Mouse (Mus musculus) forebrain, postnatal 0 days (tissue): Measurements from ENCODE around the gene Hoxc5. TPM values are rescaled to one million over a fixed set of nuclear protein-coding genes. Genes with fewer than 3 reads are reported as not detected.
A peak's percentile ranks its signal among the peaks of the same experiment; 100 is the strongest.

Experiments used
- ATAC-seq: fragments of 200-750 bp; cut with Nextera tagmentation; 2 replicates; pipeline ENCODE4 v1.8.0; 2017; ENCODE audit warnings: mild to moderate bottlenecking, moderate library complexity
- DNase-seq: peaks from one replicate; pipeline ENCODE4 v3.0.0-alpha.2; 2015
- H3K27ac ChIP-seq: fragments of 300-500 bp; sonication (generic); 2 replicates; pipeline ENCODE4 v1.5.1; 2014; ENCODE audit warnings: low read depth, mild to moderate bottlenecking, antibody characterized with exemption, low read length, moderate library complexity, mixed read lengths
- H3K27me3 ChIP-seq: fragments of 300-500 bp; sonication (generic); 2 replicates; pipeline ENCODE4 v1.6.1; 2014; ENCODE audit warnings: mild to moderate bottlenecking, low read length, mixed read lengths; ENCODE audit not compliant: insufficient read depth
- H3K36me3 ChIP-seq: fragments of 300-500 bp; sonication (generic); 2 replicates; pipeline ENCODE4 v1.6.1; 2014; ENCODE audit warnings: mild to moderate bottlenecking, moderate library complexity; ENCODE audit not compliant: insufficient read depth
- H3K4me1 ChIP-seq: fragments of 300-500 bp; sonication (generic); 2 replicates; pipeline ENCODE4 v1.6.1; 2014; ENCODE audit warnings: antibody characterized with exemption; ENCODE audit not compliant: insufficient read depth
- H3K4me2 ChIP-seq: fragments of 300-500 bp; sonication (generic); 2 replicates; pipeline ENCODE4 v1.6.1; 2014; ENCODE audit warnings: low read depth, mild to moderate bottlenecking, moderate library complexity
- H3K4me3 ChIP-seq: fragments of 300-500 bp; sonication (generic); 2 replicates; pipeline ENCODE4 v1.5.1; 2014; ENCODE audit warnings: low read depth, low read length, mixed read lengths
- H3K9ac ChIP-seq: fragments of 300-500 bp; sonication (generic); 2 replicates; pipeline ENCODE4 v1.6.1; 2014; ENCODE audit warnings: mild to moderate bottlenecking
- H3K9me3 ChIP-seq: fragments of 300-500 bp; sonication (generic); 2 replicates; pipeline ENCODE4 v1.6.1; 2016; ENCODE audit warnings: low read length
- CTCF ChIP-seq: sonication (generic); IDR thresholded peaks from 2 replicates; pipeline ENCODE4 v1.5.1; 2016; ENCODE audit warnings: antibody characterized with exemption, control low read depth, low read depth
- WGBS: fragments of 180-500 bp; shearing (Covaris S2); extraction: QIAGEN DNeasy Blood & Tissue Kit; methylation state at CpG from one replicate; pipeline ENCODE4 v1.1.7; 2014; 5-methylcytosine and 5-hydroxymethylcytosine counted together
- polyA plus RNA-seq: library from polyadenylated mRNA; unstranded; fragments of >200 nt; fragmentation: Nextera tagmentation; extraction: Ambion mirVana; gene quantifications from 2 replicates; pipeline ENCODE4 v1.2.1, GENCODE M21; 2015
- total RNA-seq: library from RNA; depleted of rRNA; stranded (reverse); fragments of >200 nt; gene quantifications from 2 replicates; pipeline ENCODE4 v1.2.3, GENCODE M21; 2014

The Hoxc5 gene
- total and polyA plus RNA-seq, 2 experiments from 2014 or later = not detected

DNA sequence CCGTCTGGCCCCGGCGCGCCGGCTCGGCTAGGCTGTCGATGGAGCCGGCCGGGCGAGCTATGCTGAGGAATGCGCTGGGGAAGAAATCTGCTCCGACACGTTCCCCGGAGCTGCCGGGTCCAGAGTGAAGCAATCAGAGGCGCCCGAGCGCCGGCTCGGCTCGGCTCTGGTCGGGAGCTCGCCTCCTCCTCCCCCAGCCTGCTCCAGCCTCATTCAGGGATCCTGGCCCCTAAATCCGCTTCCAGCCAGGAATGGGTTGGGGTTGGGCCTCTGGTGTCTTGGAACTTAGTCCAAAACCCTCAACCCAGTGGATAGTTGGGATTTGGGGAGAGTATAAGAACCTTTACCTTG lies 45.3 kb upstream of the Hoxc5 start:
- 1% methylated on average over 23 of the region's 24 CpGs for WGBS
- H3K4me3 ChIP-seq = no peak overlapping the region
- H3K9ac ChIP-seq = no peak overlapping the region
- ATAC-seq (peak; percentile 40; the same call in 1 of the 2 replicates), DNase-seq (no peak)
- no peaks in the 10 kb centered on the region for H3K36me3 ChIP-seq
- H3K4me2 ChIP-seq = no peak overlapping the region
- no peak overlapping the region for H3K27ac ChIP-seq
- no peak for TF ChIP-seq CTCF
- no peaks in the 10 kb centered on the region for H3K4me1 ChIP-seq
- no peaks in the 10 kb centered on the region for H3K9me3 ChIP-seq
- peaks cover 98% of the 10 kb centered on the region for H3K27me3 ChIP-seq

DNA sequence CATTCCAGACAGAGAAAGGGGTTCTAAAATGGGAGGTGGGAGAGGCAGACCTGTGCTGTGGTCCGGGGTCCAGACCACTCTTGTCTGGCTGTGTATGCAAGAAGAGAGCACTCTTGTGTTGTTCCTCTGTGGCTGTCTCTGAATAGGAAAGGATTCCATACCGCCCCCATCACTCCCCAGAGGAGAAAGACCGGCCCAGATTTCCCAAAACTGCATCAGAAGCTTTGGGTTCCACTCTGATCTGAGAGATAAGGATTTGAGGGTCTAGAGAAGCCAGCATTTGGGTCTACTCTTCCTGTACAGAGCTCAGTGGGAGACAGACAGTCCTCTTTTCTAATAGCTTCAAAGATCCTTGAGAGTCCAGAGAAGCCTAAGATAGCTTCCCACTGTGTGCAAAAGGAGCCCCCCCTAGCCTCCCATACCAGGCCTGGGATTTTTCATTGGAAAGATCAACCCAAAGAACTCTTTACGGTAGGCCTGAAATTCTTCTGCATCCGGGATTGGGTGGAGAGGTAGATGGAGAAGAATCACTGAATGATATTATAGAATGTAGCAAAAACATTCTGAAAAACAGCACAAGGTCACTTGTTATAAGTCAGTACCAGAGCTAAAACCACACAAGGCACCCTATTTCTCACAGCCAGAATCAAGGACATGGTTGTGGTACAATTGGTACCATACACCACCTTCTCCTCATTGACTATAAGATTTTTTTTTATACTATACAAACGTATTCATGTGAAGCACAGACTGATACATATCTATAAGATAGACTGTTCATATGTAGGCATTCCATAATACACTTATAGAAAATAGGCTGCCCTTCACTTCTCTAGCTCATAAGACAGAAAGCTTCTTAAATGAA lies 44.4 kb upstream of the Hoxc5 start:
- no peak overlapping the region for H3K9ac ChIP-seq
- no peak overlapping the region for H3K4me3 ChIP-seq
- no peak for TF ChIP-seq CTCF
- peaks cover 97% of the 10 kb centered on the region for H3K27me3 ChIP-seq
- H3K27ac ChIP-seq = no peak overlapping the region
- no peak for ATAC-seq
- H3K4me2 ChIP-seq = no peak overlapping the region
- no peaks in the 10 kb centered on the region for H3K9me3 ChIP-seq
- no peaks in the 10 kb centered on the region for H3K36me3 ChIP-seq
- DNase-seq = no peak
- H3K4me1 ChIP-seq = no peaks in the 10 kb centered on the region
- 12% methylated on average over 6 of the region's 6 CpGs for WGBS

DNA sequence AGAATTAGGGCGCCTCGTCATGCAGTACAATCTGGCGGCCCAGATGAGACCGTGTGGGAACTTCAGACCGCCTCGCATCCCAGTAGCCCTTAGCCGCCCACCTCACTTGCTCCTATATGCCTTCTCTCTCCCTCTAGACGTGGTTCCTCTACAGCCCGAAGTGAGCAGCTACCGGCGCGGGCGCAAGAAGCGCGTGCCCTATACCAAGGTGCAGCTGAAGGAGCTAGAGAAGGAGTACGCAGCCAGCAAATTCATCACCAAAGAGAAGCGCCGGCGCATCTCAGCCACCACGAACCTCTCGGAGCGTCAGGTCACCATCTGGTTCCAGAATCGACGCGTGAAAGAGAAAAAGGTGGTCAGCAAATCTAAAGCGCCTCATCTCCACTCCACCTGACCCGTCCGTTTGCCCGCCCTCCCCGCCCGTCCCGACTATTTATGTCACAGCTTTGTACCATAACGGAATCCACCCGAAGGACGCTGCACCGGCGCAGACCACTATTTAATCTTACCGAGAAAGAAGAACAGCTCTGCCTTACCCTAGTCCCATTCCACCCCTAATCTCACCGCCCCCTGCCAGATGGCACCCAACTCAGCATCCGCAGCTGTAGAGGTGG lies 40.1 kb upstream of the Hoxc5 start:
- Histone ChIP-seq H3K27me3 (peaks cover 97% of the 10 kb centered on the region), H3K36me3 (no peaks in the 10 kb centered on the region), H3K27ac (no peak overlapping the region), H3K9me3 (no peaks in the 10 kb centered on the region), H3K4me3 (no peak overlapping the region), H3K4me2 (no peak overlapping the region), H3K4me1 (no peaks in the 10 kb centered on the region), H3K9ac (no peak overlapping the region)
- DNase-seq (no peak), ATAC-seq (no peak)
- no peak for TF ChIP-seq CTCF
- under 1% methylated on average over 40 of the region's 40 CpGs for WGBS

DNA sequence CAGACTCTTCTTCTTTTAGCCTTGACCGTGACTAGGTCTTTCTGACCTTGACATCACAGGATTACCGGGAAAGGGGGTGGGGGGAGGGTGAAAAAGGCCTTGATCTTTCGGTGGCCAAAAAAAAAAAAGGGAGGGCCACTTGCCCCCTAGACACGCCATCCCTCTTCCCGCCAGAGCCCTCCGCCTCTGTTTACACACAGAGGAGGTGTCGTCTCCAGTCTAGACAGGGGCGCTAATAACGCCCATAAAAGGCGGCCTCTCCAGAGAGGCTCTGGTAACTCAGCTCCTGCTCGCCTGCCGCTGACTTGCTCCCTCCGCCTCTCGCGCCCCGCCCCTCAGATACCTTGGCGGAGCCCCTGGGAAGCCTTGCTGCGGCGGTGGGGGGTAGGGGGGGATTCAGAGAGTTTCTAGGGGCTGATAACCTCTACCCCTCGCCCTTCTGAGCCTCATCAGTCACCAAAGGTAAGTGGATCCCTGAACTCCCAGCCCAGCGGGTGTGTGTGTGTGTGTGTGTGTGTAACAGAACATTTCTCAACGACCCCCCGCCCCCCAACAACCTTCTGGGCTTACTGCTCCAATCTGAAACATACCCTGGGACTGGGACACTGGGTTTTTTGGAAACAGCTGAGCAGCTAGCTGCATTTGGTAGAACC lies 35.4 kb upstream of the Hoxc5 start:
- H3K9me3 ChIP-seq = no peaks in the 10 kb centered on the region
- no peaks in the 10 kb centered on the region for H3K36me3 ChIP-seq
- H3K4me2 ChIP-seq = no peak overlapping the region
- ATAC-seq = no peak
- TF ChIP-seq CTCF = no peak
- H3K27me3 ChIP-seq = peaks cover 99% of the 10 kb centered on the region
- no peak for DNase-seq
- H3K4me1 ChIP-seq = no peaks in the 10 kb centered on the region
- H3K9ac ChIP-seq = no peak overlapping the region
- no peak overlapping the region for H3K4me3 ChIP-seq
- H3K27ac ChIP-seq = no peak overlapping the region
- under 1% methylated on average over 23 of the region's 23 CpGs for WGBS

- no peaks in the 10 kb centered on the region for H3K9me3 ChIP-seq
- H3K4me1 ChIP-seq = no peaks in the 10 kb centered on the region
- ATAC-seq = no peak
- H3K4me3 ChIP-seq = no peak overlapping the region
- peaks cover 99% of the 10 kb centered on the region for H3K27me3 ChIP-seq
- no peaks in the 10 kb centered on the region for H3K36me3 ChIP-seq
- TF ChIP-seq CTCF = no peak
- WGBS = 3% methylated on average over 12 of the region's 12 CpGs
- H3K9ac ChIP-seq = no peak overlapping the region
- H3K4me2 ChIP-seq = no peak overlapping the region
- no peak overlapping the region for H3K27ac ChIP-seq
- no peak for DNase-seq
Measured at GRCm38 (mm10) chr15:102934438-102934837, 32.8 kb upstream of the Hoxc5 start.

GRCm38 (mm10) chr15:102934897-102935296 lies 32.3 kb upstream of the Hoxc5 start:
- no peak overlapping the region for H3K27ac ChIP-seq
- no peaks in the 10 kb centered on the region for H3K36me3 ChIP-seq
- no peak for TF ChIP-seq CTCF
- peaks cover 99% of the 10 kb centered on the region for H3K27me3 ChIP-seq
- WGBS = under 1% methylated on average over 27 of the region's 27 CpGs
- ATAC-seq (no peak), DNase-seq (no peak)
- no peaks in the 10 kb centered on the region for H3K9me3 ChIP-seq
- no peak overlapping the region for H3K4me3 ChIP-seq
- no peak overlapping the region for H3K4me2 ChIP-seq
- H3K4me1 ChIP-seq = no peaks in the 10 kb centered on the region
- no peak overlapping the region for H3K9ac ChIP-seq
